Mouse (Mus musculus) heart, adult 2 months (tissue): Measurements from ENCODE around the gene Sass6.

ENCODE experiments used
- CTCF ChIP-seq: fragments of 200-600 bp; IDR thresholded peaks from 2 replicates; pipeline ENCODE4 v1.8.1; 2022; ENCODE audit warnings: antibody characterized with exemption, mild to moderate bottlenecking, moderate library complexity
- POLR2A ChIP-seq: fragments of 200-500 bp; IDR thresholded peaks from 2 replicates; pipeline ENCODE4 v1.6.1; 2011; ENCODE audit warnings: mild to moderate bottlenecking, low read depth, low read length, control low read depth; ENCODE audit not compliant: insufficient read depth

GRCm38 (mm10) chr3:116582201-116582600 lies 12.6 kb upstream of the Sass6 start:
- TF ChIP-seq POLR2A (no peak), CTCF (no peak)
